Mouse (Mus musculus) heart, embryonic 11.5 days (tissue): Measurements from ENCODE around the gene Wdfy4. TPM values are rescaled to one million over a fixed set of nuclear protein-coding genes. Genes with fewer than 3 reads are reported as not detected.

ENCODE experiments used
- ATAC-seq: fragments of 200-750 bp; cut with Nextera tagmentation; replicated peaks from 2 replicates; pipeline ENCODE4 v1.8.0; 2017; ENCODE audit warnings: moderate library complexity; ENCODE audit not compliant: insufficient number of reproducible peaks, low FRiP score, low TSS enrichment
- H3K27ac ChIP-seq: fragments of 300-500 bp; sonication (generic); 2 replicates; pipeline ENCODE4 v1.5.1; 2014; ENCODE audit warnings: mild to moderate bottlenecking, low read depth, low read length
- H3K27me3 ChIP-seq: fragments of 300-500 bp; sonication (generic); 2 replicates; pipeline ENCODE4 v1.6.1; 2014; ENCODE audit warnings: mild to moderate bottlenecking, low read length, mixed read lengths; ENCODE audit not compliant: control insufficient read depth, insufficient read depth
- H3K36me3 ChIP-seq: fragments of 300-500 bp; sonication (generic); 2 replicates; pipeline ENCODE4 v1.6.1; 2014; ENCODE audit warnings: mild to moderate bottlenecking, low read length, moderate library complexity, mixed read lengths; ENCODE audit not compliant: control insufficient read depth, insufficient read depth
- H3K4me1 ChIP-seq: fragments of 300-500 bp; sonication (generic); 2 replicates; pipeline ENCODE4 v1.6.1; 2014; ENCODE audit warnings: low read length; ENCODE audit not compliant: control insufficient read depth, insufficient read depth
- H3K4me2 ChIP-seq: fragments of 300-500 bp; sonication (generic); 2 replicates; pipeline ENCODE4 v1.6.1; 2014; ENCODE audit warnings: mild to moderate bottlenecking, moderate library complexity
- H3K4me3 ChIP-seq: fragments of 300-500 bp; sonication (generic); 2 replicates; pipeline ENCODE4 v1.5.1; 2014; ENCODE audit warnings: low read depth, low read length
- H3K9ac ChIP-seq: fragments of 300-500 bp; sonication (generic); 2 replicates; pipeline ENCODE4 v1.6.1; 2014; ENCODE audit warnings: mild to moderate bottlenecking, low read depth, low read length, moderate library complexity
- H3K9me3 ChIP-seq: fragments of 300-500 bp; sonication (generic); replicated peaks from 2 replicates; pipeline ENCODE4 v1.6.1; 2016; ENCODE audit warnings: low read length; ENCODE audit not compliant: control insufficient read depth
- WGBS: fragments of 180-500 bp; shearing (Covaris S2); extraction: QIAGEN DNeasy Blood & Tissue Kit; methylation state at CpG from one replicate; pipeline ENCODE4 v1.1.7; 2014; ENCODE audit not compliant: insufficient replicate concordance; 5-methylcytosine and 5-hydroxymethylcytosine counted together
- polyA plus RNA-seq: library from polyadenylated mRNA; unstranded; fragments of >200 nt; fragmentation: Nextera tagmentation; extraction: Ambion mirVana; gene quantifications from 2 replicates; pipeline ENCODE4 v1.2.1, GENCODE M21; 2014

The Wdfy4 gene
- polyA plus RNA-seq, 1 experiment from 2014 or later: 0.19 TPM

DNA sequence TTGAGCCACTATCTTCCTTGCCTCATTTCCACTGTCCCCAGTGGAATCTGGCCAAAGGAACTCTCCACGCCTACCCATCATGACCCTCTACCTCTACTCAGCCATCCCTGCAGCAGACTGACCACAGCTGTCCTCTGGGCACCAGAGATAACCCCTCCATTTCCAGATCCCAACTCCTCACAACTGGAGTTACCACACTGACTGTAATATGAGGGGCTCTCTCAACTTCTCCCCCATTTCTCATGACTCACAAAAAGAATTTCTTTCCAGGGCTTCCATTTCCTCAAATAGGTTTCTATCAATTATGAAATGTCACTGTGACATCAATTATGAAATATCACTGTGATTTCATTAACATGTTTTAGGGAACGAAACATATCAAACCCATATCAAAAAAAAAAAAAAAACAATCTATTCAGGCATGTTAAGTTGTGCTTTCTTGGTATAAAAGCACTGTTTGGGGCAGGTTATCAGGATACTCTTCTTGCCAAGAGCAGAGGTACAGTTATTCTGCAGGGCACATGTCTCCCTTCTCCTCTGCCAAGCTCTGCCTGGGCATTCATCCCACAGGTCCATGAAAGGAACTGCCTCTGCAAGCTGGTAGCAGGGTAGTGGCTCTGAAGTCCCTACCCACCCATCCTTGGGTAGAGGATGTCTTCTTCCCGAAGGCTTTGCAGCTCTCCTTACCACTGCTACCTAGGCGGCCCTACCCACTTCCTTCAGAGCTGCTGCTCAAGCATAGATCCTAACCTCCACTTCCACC is 10.1 kb downstream of the Wdfy4 start:
- ATAC-seq: no peak
- H3K4me2 ChIP-seq: no peak overlapping the region
- H3K4me1 ChIP-seq: no peaks in the 10 kb centered on the region
- H3K4me3 ChIP-seq: no peak overlapping the region
- H3K9ac ChIP-seq: no peak overlapping the region
- H3K9me3 ChIP-seq: no peaks in the 10 kb centered on the region
- H3K27ac ChIP-seq: no peak overlapping the region
- 60% methylated on average over 4 of the region's 4 CpGs for WGBS
- no peaks in the 10 kb centered on the region for H3K27me3 ChIP-seq
- no peaks in the 10 kb centered on the region for H3K36me3 ChIP-seq

DNA sequence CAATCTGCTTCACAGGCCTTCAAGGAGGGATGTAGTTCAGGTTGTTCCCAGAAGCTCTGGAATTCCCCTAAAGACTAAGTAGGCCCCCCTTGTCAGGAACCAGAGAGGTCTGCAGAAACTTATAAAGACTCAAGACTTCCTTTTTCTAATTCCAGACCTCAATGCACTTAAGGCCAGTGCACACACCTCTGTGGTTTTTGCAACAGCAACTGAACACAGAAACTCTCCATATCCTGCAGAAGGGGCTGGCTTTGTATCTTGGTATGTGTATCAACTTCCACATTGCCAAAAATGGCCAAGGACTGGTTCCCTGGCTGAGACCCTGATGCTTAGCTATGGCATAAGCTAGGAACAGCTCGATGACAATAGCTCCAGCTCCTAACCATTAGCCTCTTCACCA is 13.4 kb downstream of the Wdfy4 start:
- ATAC-seq: no peak
- H3K9ac ChIP-seq: no peak overlapping the region
- 77% methylated on average over 1 of the region's 1 CpGs for WGBS
- H3K4me1 ChIP-seq: no peaks in the 10 kb centered on the region
- H3K4me2 ChIP-seq: no peak overlapping the region
- no peaks in the 10 kb centered on the region for H3K9me3 ChIP-seq
- H3K27ac ChIP-seq: no peak overlapping the region
- no peak overlapping the region for H3K4me3 ChIP-seq
- H3K27me3 ChIP-seq: no peaks in the 10 kb centered on the region
- no peaks in the 10 kb centered on the region for H3K36me3 ChIP-seq

DNA sequence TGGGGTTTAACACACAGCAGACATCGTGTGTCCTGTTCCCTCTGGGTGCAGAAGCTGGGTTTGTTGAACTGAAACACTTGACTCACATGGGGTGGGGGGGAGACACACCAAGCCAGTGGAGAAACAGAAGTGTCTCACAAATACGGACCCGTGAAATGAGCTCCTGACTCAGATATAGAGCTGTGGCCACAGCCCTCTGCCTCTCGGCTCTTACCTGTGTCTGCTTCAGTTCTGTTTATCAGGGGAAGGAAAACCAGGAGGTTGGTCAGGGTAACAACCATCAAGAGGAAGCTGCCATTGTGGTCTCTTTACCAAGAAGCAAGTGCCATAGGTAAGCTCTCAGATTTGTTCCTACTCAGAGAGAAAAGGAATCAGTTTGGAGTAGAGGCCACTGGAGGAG is 16.6 kb downstream of the Wdfy4 start:
- H3K27ac ChIP-seq: no peak overlapping the region
- H3K4me1 ChIP-seq: no peaks in the 10 kb centered on the region
- H3K9ac ChIP-seq: no peak overlapping the region
- H3K9me3 ChIP-seq: no peaks in the 10 kb centered on the region
- H3K4me3 ChIP-seq: no peak overlapping the region
- ATAC-seq: no peak
- no peak overlapping the region for H3K4me2 ChIP-seq
- WGBS: 76% methylated on average over 4 of the region's 4 CpGs
- H3K36me3 ChIP-seq: no peaks in the 10 kb centered on the region
- no peaks in the 10 kb centered on the region for H3K27me3 ChIP-seq

DNA sequence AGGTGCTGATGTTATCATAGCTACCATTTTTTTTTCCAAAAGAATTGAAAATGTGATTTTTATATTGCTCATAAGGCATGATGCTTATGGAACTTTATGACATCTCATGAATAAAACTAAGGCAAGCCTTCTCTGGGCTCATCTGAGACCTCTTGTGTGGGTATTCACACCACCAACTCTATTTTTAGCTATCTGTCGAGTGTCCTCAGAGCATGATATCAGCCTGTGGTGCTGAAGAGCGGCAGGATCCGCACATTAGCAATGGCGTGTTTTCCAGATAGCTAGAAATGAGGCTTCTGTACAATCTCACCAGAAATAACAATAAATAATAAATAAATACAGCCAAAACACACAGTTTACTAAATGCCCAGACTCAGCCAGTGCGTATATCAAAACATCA is 23.1 kb downstream of the Wdfy4 start:
- no peaks in the 10 kb centered on the region for H3K27me3 ChIP-seq
- H3K4me1 ChIP-seq: 0 out of 2 replicates have a peak, but pooled peaks cover 5% of the 10 kb centered on the region
- H3K36me3 ChIP-seq: no peaks in the 10 kb centered on the region
- no peak for ATAC-seq
- H3K4me2 ChIP-seq: no peak overlapping the region
- 46% methylated on average over 5 of the region's 5 CpGs for WGBS
- no peak overlapping the region for H3K27ac ChIP-seq
- no peaks in the 10 kb centered on the region for H3K9me3 ChIP-seq
- no peak overlapping the region for H3K4me3 ChIP-seq
- no peak overlapping the region for H3K9ac ChIP-seq

DNA sequence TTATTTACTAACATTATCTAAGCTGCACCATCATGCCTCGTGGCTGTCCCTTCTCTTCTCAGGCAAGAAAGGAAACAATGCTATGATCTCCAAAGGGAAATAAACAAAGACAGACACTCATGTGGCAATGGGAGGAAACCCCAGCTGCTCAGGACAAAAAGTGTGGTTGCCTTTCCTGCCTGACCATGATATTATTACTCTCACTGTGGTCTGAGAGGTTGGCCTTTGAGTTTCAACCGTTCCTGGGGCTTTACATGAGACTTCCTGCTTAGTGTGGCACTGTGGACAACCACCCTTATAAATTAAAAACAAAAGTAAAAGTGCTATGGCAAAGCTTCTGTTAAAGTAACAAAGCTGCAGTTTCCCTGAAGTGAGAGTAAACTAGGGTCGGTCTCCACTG is 27.0 kb downstream of the Wdfy4 start:
- WGBS: 73% methylated on average over 3 of the region's 3 CpGs
- no peak overlapping the region for H3K9ac ChIP-seq
- no peaks in the 10 kb centered on the region for H3K9me3 ChIP-seq
- no peak overlapping the region for H3K4me2 ChIP-seq
- no peak overlapping the region for H3K4me3 ChIP-seq
- no peak overlapping the region for H3K27ac ChIP-seq
- H3K4me1 ChIP-seq: 0 out of 2 replicates have a peak, but pooled peaks cover 5% of the 10 kb centered on the region
- ATAC-seq: no peak
- H3K27me3 ChIP-seq: no peaks in the 10 kb centered on the region
- no peaks in the 10 kb centered on the region for H3K36me3 ChIP-seq

DNA sequence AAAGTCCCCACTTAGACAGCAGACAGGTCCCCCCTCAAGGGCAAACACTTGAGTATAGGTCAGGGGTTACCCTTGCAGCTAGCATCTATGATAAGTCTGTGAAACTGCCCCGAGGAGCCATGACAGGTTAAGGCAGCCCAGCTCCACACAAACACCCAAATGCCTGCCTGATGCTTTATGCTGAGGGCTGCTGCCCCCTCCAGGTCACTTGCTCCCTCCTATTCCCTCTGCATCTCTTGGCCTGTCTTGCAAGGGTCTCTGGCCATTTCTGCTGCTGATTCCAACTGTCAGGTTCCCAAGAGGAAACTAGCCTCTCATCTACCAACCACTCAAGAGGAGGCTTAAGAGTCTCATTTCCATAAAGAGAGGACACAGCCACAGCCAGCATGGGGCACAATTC is 32.4 kb downstream of the Wdfy4 start:
- no peak overlapping the region for H3K4me2 ChIP-seq
- no peak for ATAC-seq
- H3K27ac ChIP-seq: no peak overlapping the region
- H3K9ac ChIP-seq: no peak overlapping the region
- 0 out of 2 replicates have a peak, but pooled peaks cover 7% of the 10 kb centered on the region for H3K27me3 ChIP-seq
- no peaks in the 10 kb centered on the region for H3K9me3 ChIP-seq
- WGBS: 29% methylated on average over 1 of the region's 1 CpGs
- no peaks in the 10 kb centered on the region for H3K4me1 ChIP-seq
- H3K4me3 ChIP-seq: no peak overlapping the region
- no peaks in the 10 kb centered on the region for H3K36me3 ChIP-seq

DNA sequence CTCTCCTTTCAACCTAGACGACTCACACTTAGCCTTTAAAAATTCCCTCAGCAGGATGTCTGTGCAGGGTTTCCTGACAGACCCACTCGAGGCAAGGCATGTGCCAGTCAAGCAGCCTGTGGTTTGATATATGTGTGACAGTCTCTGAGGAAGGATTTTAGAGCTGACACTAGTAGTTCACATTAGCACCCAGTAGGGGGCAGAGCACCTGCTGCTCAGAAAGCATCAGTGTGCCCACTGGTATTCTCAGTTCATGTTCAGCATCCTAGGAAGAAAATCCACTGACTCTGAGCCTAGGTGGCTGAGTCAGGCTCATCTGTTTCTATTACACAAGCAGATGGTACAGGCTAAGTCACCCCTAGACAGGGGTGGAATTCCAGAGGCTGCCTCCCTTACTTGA is 39.0 kb downstream of the Wdfy4 start:
- Histone ChIP-seq H3K9me3 (no peaks in the 10 kb centered on the region), H3K4me2 (no peak overlapping the region), H3K27ac (no peak overlapping the region), H3K4me3 (no peak overlapping the region), H3K9ac (no peak overlapping the region), H3K36me3 (no peaks in the 10 kb centered on the region), H3K27me3 (peaks cover 10% of the 10 kb centered on the region), H3K4me1 (no peaks in the 10 kb centered on the region)
- no peak for ATAC-seq
- 15% methylated on average over 2 of the region's 2 CpGs for WGBS

DNA sequence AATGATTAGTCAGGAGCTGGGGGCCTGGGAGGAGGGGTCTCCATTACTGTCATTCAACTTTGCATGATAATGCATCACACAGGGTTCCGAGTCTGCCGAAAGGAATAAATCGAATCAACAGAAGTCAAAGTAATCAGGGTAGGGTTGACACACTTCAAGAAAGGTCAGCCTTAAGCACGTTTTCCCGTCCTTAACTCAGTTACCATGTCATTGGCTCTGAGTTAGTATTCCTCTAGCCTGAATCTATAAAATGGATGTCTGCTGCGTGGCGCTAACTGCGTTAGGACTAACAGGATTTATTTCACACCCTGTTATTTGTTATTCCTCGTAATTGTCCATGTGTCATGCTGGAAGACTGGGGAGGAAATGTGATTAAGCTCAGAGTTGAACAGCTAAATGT is 48.5 kb downstream of the Wdfy4 start:
- H3K4me2 ChIP-seq: no peak overlapping the region
- H3K9me3 ChIP-seq: no peaks in the 10 kb centered on the region
- no peaks in the 10 kb centered on the region for H3K27me3 ChIP-seq
- no peak overlapping the region for H3K9ac ChIP-seq
- H3K4me1 ChIP-seq: no peaks in the 10 kb centered on the region
- H3K4me3 ChIP-seq: no peak overlapping the region
- no peak for ATAC-seq
- H3K27ac ChIP-seq: no peak overlapping the region
- no peaks in the 10 kb centered on the region for H3K36me3 ChIP-seq
- WGBS: 84% methylated on average over 9 of the region's 9 CpGs

DNA sequence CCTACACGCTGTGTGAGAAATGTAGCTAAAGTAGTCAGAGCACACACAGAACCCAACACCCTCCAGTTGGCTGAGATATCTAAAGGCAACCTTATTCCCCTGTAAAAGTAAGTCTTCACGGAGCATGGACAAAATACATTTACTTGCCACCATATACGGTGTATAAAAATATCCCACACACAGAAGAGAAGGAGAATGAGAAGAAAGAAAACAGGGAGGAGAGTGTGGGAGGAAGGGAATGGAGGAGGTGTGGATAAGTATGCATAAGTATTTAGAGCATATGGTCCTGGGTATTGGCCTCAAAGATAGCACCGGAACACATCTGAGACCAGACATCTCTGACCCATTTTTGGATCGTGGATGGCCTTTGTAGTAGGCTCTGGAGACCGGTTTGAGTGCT is 50.1 kb downstream of the Wdfy4 start:
- Histone ChIP-seq H3K4me3 (no peak overlapping the region), H3K9me3 (no peaks in the 10 kb centered on the region), H3K9ac (no peak overlapping the region), H3K4me1 (no peaks in the 10 kb centered on the region), H3K27ac (no peak overlapping the region), H3K4me2 (no peak overlapping the region), H3K27me3 (no peaks in the 10 kb centered on the region), H3K36me3 (no peaks in the 10 kb centered on the region)
- 84% methylated on average over 6 of the region's 6 CpGs for WGBS
- ATAC-seq: no peak
